Mouse (Mus musculus) megakaryocyte, embryonic 14.5 days (primary cell): ENCODE measurements around the gene Adprhl2.

ENCODE experiments used
- FLI1 ChIP-seq: IDR thresholded peaks from 2 replicates; pipeline ENCODE4 v1.6.1; 2012; ENCODE audit warnings: low read length, inconsistent platforms, mixed read lengths
- GATA1 ChIP-seq: IDR thresholded peaks from 3 replicates; pipeline ENCODE4 v1.6.1; 2012; ENCODE audit warnings: mixed read lengths, low read length, inconsistent platforms, borderline replicate concordance

GRCm38 (mm10) chr4:126330295-126330694 lies 8.8 kb upstream of the Adprhl2 start:
- TF ChIP-seq GATA1 (no peak), FLI1 (no peak)
